Mouse (Mus musculus): ENCODE results near the gene Pdzd8.

GRCm38 (mm10) chr19:59362646-59363045 is 17.1 kb upstream of the Pdzd8 start:
- TF ChIP-seq CTCF (IDR thresholded peaks at IDR 0.05; ENCODE audit: low read depth, low read length) (no peak), POLR2A (IDR thresholded peaks at IDR 0.05; ENCODE audit: insufficient read depth, low read length) (no peak), EP300 (IDR thresholded peaks at IDR 0.05; ENCODE audit: insufficient read depth, low read depth, low read length) (no peak)
